Mouse (Mus musculus): ENCODE results near the gene Klhdc8a.
A peak's percentile ranks its signal among the peaks of the same experiment; 100 is the strongest.

Klhdc8a gene

DNA sequence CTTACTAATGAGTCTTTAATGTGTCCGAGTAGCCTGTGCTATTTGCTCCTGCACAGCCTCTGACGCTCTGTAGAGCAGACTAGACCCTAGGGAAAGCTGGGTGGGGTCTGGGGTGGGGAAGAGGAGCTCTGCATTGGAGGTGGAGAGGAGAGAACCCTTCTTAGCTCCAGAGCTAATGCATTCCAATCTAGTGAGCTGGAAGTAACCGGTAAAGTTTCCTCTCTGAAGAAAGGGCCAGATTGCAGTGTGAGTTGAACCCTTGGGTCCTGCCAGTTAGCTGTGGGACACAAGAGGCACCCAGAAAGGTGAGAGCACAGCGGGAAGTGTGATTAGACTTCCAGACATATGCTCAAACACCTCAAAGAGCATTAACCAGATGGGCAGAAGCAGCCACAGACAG is 6.7 kb upstream of the Klhdc8a start:
- DNase-seq: no peak

DNA sequence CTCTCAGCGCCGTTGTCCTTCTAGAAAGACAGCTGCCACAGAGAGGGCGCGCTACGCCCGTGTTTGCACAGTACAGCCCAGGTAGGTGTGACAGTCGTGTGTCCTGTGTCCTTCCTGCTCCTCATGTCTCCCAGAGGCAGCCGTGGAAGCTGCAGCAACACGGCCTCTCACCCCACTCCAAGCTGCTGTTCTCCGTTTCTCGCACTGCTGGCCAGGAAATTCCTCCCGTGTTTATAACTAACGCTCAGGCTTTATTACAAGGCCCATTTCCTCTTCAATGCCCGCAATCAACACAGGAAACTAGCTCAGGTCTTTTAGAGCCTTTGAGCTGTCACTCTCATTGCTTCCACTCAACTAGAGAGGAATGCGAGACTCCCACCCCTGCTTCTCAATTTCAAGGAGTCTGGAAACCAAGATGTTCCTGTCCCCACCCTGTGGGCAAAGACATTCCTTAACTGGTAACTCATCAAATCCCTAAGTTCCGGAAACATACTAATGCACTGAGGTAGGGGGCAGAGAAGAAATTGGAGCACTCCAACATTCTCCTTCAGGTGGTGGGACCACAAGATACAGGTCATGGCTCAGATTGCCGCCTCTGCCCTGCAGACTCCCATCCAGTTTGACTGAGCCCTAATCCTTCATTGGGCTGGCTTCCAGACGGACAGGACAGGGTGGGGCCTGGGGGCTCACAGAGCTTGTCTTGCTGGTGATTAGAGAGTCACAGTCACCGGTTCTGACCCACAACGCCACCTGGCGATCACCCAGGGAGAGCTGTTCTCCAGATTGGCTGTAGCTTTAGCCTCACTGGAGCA is 5.9 kb upstream of the Klhdc8a start:
- DNase-seq: no peak

DNA sequence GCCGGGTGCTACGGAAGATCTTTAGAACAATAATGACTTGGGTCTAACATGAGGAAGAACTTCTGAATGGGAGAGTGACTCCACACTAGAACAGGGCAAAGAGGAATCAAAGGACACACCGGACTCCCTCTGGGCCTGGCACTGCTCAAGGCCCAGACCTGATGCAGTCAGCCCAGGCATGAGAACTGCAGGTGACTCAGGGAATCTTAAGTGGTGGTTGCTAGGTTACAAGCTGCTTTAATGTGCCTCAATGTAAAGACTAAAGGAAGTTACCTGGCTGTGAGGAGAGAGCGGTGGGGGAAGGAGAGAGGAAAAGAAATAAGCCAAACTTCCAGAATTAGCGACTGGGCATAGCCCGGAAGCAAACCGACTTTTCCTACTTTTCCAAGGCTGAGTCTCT is 2.9 kb upstream of the Klhdc8a start:
- no peak for DNase-seq

DNA sequence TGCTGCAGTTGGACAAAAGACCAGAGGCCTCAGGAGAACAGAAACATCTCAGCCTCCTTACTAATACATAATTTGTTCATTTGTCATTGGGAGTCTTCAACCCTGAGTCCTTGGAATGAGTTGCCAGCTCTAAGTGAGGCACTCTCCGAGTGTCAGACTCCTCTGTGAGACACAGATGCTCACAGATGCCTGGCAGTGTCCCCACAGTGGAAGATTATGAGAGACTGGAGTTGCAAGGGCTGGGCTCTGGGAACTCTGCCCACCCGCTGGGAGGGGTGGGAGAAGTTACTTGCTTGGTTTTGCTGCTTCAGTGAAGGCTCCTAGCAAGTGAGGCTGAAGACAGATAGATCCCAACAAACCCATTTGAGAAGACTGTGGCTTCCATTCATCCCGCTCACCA is 2.4 kb upstream of the Klhdc8a start:
- DNase-seq: no peak

DNA sequence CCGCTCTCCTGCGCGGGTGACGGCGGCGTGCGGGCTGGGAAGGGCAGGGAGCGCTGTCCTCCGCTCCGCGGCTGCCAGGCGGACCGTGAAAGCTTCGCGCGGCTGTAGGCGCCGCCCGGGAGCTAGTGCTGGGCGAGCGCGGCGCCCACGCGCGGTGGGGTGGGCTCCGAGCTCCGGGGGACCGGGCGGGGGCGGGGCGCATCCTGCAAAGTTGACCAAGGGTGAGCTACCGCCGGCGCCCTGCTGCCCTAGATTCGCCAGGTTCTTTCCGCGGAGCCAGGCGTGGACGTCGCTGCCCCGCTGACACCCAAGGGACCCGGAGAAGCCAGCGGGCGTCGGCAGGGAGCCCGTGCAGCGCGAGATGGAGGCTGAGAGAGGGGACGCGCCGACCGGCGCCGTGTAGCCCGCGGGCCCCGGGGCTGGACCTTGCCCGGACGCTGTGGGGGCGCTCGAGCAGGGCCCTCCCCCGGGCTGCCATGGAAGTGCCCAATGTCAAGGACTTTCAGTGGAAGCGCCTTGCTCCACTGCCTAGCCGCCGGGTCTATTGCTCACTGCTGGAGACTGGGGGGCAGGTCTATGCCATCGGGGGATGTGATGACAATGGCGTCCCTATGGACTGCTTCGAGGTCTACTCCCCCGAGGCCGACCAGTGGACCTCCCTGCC is 507 bp downstream of the Klhdc8a start:
- no peak for DNase-seq

DNA sequence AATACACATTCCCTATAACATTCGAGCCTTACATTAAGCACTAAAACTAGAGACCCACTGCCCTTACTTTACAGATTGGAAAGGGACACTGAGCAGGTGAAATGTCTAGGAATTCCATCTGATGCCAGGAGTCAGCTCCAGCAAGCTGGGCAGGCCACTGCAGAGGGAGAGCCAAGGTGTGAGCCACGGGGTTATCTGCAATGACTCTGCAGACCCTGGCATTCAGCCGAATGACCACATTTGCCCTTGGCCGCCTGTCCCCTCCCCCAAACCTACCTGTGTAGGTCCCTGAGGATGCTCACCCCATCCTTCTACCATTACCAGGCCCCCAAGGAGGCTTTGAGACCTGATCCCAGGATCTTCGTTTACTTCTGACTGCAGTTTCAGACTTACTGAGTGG is 1.3 kb downstream of the Klhdc8a start:
- no peak for DNase-seq

DNA sequence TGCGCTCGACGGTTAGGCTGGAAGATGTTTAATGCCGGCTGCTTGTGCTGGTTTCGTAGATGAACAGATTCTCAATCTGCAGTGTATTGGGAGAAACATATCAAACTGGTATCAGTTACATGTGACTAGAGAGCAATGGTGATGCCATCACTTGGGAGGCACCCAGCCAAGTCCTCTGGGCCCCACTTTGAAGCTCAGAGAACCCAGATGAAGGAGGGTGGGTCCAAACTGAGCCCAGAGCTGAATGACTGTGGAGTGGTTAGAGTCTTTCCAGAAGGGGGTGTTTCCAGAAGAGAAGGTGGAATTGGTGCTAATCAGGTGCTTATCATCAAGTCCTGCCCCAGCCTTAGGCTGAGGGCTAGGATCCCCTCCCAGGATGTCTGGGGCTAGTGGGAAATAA is 2.8 kb downstream of the Klhdc8a start:
- no peak for DNase-seq

DNA sequence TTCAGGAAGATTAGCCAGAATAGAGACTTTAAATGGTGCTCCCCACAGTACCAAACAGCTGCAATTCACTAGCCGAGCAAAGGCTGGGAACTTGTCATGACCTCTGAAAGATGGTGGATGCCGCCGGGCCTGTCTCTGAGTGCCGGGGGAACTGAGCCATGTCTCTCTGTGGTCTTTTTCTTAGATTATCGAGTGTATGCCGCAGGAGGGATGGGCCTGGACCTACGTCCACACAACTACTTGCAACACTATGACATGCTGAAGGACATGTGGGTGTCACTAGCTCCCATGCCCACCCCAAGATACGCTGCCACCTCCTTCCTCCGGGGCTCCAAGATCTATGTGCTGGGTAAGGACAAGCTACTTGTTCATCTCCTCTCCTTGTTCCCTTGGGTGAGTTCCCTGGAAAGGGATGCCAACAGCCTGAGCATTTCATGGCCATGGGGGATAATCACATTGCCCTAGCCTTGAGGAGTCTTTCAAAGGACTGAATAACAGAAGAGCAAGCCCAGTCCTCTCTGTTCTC is 4.0 kb downstream of the Klhdc8a start:
- no peak for DNase-seq

DNA sequence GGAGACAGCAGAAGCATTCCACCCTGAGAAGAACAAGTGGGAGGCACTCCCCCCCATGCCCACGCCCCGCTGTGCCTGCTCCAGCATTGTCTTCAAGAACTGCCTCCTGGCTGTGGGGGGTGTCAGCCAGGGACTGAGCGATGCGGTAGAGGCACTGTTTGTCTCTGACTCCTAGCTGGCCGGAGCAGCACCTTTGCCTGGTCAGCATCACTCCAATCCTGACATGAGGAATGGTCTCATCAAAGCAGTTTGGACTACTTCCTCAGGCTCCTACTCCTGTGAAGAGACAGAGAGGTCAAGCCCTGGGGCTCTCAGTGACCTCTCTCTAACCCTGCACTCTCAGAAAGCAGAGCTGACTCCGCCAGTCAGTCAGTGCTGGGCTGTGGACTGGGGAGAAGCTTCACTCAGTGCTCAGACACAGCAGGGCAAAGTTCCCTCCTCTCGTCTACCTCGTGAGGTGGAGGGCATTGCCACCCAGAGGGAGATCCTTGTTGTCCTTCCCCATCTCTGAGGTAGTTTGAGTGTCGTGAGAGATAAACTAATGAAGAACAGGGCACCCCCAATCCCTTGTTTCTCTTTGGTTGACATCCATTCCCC is 6.3 kb downstream of the Klhdc8a start:
- no peak for DNase-seq

DNA sequence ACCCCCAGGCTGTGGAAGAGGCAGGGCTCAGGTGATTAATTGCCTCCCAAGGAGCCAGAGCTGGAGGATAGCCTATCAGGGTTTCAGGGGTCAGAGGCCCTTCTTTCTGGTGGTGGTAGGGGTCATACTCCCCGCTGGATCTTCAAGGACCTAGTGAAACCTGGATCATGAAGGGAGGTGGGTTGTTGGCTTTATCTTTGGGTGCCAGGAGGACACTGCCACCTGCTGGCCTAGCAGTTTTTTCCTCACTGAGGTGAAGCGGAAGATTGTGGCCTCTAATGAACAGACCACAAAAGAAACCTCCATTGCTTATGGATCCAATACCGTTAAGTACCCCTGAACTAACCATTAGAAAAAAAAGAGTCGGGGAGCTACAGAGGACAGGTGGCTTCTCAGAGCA is 7.7 kb downstream of the Klhdc8a start:
- peak; percentile 44 for DNase-seq

DNA sequence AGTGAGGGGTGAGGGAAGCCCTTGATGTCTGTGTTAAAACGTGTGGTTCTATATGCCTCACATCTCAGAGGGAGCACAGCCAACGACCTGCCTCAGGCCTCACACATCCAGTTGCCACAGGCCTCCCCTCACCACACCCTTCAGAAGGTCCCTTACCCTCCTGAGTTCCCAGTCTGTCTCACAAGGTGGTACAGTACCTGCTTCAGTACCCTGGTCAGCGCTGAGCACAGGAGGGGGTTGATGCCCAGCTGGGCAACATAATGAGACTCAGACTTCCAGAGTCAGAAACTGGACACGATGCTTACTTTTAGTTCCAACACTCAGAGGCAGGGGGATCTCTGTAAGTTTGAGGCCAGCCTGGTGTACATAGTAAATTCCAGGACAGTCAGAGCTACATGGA is 8.4 kb downstream of the Klhdc8a start:
- no peak for DNase-seq

DNA sequence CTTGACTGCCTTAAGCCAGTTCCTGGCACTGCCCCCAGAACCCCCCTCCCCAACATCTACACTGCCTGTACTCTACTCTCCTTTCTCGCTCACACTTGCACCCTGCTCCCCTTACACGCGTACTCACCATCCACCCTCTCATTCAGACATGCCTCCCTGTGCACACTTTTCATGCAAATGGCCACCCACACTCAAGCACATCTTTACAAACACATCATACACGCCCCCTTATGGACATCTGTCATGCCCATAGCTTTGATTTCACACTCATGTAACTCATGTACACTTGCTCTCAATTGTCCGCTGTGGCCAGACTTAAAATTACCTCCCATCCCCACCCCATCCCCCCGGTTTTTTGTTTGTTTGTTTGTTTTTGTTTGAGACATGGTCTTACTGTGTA is 9.5 kb downstream of the Klhdc8a start:
- DNase-seq: no peak

DNA sequence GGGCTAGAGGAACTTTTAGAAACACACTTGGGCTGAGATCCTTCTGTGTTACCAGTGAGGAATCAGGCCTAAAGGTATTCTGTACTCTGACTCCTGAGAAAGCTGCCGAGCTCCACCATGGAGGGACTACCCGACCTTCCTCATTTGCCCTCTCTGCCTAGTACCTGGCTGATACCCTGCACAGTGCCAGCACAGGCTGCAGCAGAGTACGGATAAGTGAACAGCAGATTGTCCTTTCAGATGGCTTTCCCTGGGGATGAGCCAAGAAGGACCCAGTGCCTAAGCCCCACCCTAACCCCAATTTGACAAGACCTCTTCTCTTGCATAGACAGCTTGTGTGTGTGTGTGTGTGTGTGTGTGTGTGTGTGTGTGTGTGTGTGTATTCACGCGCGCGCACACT is 10.2 kb downstream of the Klhdc8a start:
- DNase-seq: no peak

DNA sequence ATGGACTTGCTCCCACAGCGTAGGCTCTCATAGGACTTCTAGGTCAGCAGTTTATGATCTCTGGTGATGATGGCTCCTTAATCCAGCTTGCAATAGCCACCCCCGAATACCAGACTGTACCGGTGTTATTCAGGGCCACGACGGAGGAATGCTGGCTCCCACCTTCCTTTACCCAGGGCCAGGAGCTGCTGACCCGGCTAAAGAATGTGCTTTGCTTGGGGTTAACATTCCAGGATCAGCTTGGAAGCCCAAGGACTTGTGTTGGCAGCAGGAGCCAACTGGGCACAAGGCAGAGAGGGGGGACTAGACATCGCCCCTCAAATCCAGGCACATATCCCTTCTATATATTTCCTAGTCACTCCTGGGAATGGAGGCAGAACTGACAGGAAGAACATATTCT is 12.3 kb downstream of the Klhdc8a start:
- no peak for DNase-seq

DNA sequence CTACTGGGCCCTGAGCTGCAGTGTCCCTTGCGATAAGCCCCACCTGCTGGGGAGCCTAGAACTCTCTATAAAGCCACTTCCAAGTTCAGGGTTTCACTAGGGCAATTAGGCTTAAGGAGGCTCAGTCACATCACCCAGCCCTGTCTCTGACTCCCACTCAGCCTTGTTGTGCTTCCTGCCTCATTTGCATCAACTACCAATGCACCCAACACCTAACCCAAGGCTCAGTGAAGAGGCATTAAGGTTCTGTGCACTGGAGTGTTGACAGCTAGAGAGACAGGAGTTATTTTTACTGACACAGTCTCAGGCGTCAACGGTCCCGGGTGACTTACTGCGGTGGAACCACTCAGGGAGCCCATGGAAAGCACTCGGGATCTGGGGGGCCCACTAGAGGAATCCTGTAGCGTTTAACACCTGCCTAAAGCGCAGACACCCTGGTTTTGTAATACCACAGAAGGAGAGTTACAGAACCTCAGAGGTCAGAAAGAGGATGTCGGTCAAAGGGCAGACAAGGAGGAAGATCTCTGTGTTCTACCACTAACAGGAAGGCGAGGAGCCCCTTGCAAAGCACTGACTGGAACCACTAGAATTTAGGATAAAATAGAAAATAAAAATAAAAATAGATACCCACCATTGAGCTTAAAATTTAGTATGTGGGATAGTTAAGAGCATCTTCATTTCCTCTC is 12.9 kb downstream of the Klhdc8a start:
- peak; percentile 6 for DNase-seq

DNA sequence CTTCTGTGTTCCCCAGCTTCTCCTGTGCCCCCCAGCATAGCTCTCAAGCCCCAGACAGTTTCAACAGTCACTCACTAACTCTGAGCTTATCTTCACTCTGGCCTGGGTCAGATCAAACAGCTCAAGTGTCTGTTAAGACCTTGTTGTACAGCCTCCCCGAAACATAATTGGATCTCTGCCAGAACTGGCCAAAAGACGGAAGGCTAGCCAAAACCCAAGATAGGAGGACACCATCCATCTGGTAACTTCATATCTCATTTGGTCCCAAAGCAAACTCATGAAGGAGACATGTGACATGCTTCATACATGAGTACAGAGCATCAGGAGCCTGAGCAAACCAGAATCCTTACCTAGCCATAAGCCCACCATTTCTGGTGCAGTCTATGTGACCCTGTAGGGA is 13.6 kb downstream of the Klhdc8a start:
- DNase-seq: no peak

DNA sequence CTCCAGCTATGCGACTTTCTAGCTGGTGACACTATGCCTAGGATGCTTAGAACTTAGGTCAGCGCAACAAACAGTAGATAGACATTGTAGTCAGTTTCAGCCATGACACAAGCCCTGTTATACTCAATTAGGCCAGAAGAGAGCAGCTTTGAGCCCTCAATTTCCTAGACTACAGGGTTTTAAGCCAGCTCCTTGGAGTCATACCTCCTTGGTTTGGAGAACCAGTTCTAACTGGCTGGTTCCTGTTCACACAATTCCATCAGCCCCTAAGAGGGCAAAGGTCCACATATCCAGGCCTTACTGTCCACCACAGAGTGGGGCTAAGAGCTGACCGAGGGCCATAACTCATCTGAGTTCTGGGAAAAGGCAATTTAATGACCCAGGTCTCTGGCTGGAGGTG is 14.3 kb downstream of the Klhdc8a start:
- DNase-seq: peak; percentile 47

DNA sequence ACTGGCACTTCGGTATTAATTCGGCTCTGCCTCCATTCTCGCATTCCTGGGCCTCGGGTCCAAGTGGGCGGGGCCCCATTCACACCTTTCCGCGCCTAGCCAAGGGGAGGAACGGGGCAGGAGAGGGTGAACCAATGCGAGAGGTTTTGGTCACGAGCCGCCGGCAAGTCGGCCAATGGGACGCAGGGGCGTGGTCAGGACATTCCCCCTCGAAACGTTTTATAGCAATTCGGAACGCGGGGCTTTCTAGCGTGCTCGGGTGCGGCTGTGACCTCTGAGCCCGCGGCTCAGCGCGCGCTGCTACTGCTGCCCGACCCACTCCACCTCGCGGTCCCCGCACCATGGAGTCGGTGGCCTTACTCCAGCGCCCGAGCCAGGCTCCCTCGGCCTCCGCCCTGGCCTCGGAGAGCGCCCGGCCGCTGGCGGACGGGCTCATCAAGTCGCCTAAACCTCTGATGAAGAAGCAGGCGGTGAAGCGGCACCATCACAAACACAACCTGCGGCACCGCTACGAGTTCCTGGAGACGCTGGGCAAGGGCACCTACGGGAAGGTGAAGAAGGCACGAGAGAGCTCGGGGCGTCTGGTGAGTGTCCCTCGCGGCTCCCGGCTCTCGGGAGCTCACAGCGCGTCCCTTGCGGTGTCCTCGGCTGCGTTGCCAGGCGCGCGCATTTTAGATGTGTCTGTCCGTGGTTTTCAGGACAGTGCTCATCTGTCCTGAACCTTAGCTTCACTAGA is 17.6 kb downstream of the Klhdc8a start, which contains the start of gene Nuak2:
Gene Nuak2 (plus strand): TSS at position 238 of the 736 bp plus-strand sequence.
- peak; percentile 84 for DNase-seq

DNA sequence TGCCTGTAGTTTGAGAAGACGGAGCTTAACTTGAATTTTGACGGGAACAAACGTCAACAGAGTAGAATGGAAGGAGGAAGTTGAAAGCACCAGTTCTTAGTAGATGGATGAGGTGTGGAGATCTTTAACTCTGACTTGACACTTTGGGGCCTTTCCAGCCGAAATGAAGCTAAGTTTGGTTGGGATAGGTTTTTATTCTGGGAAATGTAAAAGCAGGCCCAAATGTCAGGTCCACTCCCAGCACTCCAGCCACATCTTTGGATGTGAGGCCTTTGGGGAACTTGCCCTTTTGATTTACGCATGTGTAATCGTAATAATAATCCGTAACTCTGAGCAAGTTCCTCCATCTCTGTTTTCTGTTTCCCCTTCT is 18.2 kb downstream of the Klhdc8a start:
- no peak for DNase-seq

DNA sequence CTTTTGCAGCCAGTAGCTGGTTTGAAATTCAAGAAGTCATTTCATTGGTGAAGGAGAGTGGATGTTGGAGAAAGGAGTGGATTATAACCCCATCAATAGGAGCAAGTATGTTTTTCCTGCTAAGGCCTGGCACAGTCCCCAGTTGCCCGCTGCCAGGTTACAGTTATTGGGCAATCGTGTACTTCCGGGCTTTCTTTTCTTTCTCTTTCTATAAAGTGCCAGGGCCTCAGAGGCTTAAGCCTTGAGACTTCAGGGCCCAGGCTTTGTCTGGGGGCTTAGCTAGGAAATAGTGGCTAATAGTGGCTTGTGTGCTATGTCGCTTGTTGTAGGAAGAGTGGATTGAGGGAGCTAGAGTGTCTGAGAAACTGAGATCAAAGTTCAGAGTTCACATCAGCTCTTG is 19.0 kb downstream of the Klhdc8a start:
- DNase-seq: peak; percentile 11

DNA sequence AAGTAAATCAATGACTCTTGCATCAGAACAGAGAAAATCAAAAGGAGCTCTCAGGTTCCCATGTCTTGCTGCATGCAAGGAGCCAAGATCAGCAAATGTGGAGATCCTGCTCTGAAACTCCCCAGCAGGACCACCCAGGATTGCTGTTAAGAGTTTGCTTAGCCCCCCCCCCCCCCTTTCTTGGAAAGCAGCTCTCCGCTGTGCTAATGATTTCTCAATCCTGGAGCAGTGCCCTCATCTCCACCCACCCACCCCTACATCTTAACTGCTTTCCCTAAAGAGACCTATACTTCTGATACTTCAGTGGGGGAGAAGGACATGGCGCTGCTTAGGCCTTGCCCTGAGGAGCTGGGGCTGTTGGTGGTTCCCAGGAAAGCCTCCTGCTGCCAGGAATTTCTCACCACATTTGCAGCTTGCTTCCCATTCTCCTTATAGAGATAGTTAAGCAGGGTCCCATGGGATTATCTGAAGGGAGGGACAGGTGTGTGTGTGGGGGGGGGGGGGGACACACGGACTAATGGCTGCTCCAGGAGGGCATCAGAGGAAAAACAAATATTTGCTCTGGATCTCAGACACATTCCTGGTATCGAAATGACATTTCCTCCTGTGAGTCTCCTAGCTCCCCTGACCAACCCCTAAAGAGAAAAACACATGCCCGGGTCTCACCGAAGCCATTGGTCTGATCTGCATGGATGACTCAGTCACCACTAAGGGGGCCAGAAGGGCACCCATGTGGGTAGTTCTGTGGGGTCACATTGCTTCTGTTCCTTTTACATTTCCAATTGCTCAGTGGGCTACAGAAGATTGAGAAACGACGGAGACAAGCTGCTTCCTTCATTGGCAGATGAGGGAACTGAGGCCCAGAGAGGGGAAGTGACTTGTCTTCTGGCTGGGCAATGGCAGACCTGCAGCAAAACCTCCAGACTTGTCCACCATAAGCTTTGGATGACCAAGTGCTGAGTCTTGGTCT is 19.8 kb downstream of the Klhdc8a start:
- no peak for DNase-seq
